Mouse (Mus musculus): Measurements from ENCODE around the gene Tent4a.

Gene Tent4a

GRCm38 (mm10) chr13:69545019-69545418 lies 10.6 kb upstream of the Tent4a start:
- no peak for DNase-seq (ENCODE audit: low spot score)

GRCm38 (mm10) chr13:69543595-69543994 lies 9.2 kb upstream of the Tent4a start:
- DNase-seq (ENCODE audit: low spot score), result no peak

GRCm38 (mm10) chr13:69542571-69543352 lies 8.3 kb upstream of the Tent4a start:
- no peak for DNase-seq (ENCODE audit: low spot score)

GRCm38 (mm10) chr13:69541776-69542175 lies 7.4 kb upstream of the Tent4a start:
- no peak for DNase-seq (ENCODE audit: low spot score)

- no peak for DNase-seq (ENCODE audit: low spot score)
Observed at GRCm38 (mm10) chr13:69541209-69541608, 6.8 kb upstream of the Tent4a start.

- DNase-seq (ENCODE audit: low spot score), result no peak
Observed at GRCm38 (mm10) chr13:69538327-69538726, 3.9 kb upstream of the Tent4a start.

GRCm38 (mm10) chr13:69537366-69537765 lies 2.9 kb upstream of the Tent4a start:
- DNase-seq (ENCODE audit: low spot score), result no peak

- DNase-seq (ENCODE audit: low spot score), result no peak
Observed at GRCm38 (mm10) chr13:69536021-69536420, 1.6 kb upstream of the Tent4a start.

GRCm38 (mm10) chr13:69534654-69535551 lies 486 bp upstream of the Tent4a start:
- peak; percentile 96 for DNase-seq (ENCODE audit: low spot score)

- peak; percentile 36 for DNase-seq (ENCODE audit: low spot score)
Observed at GRCm38 (mm10) chr13:69533405-69534333, 748 bp downstream of the Tent4a start, which contains the start of gene Nsun2. Nsun2 (plus strand) TSS chr13:69533746.

- DNase-seq (ENCODE audit: low spot score), result no peak
Observed at GRCm38 (mm10) chr13:69532893-69533404, 1.5 kb downstream of the Tent4a start.

GRCm38 (mm10) chr13:69532101-69532892 lies 2.1 kb downstream of the Tent4a start:
- no peak for DNase-seq (ENCODE audit: low spot score)

GRCm38 (mm10) chr13:69531431-69531830 lies 3.0 kb downstream of the Tent4a start:
- no peak for DNase-seq (ENCODE audit: low spot score)

- no peak for DNase-seq (ENCODE audit: low spot score)
Observed at GRCm38 (mm10) chr13:69530951-69531350, 3.5 kb downstream of the Tent4a start.

GRCm38 (mm10) chr13:69530156-69530555 lies 4.3 kb downstream of the Tent4a start:
- DNase-seq (ENCODE audit: low spot score), result no peak

- DNase-seq (ENCODE audit: low spot score), result no peak
Observed at GRCm38 (mm10) chr13:69528531-69528930, 5.9 kb downstream of the Tent4a start.

GRCm38 (mm10) chr13:69525867-69526266 lies 8.6 kb downstream of the Tent4a start:
- no peak for DNase-seq (ENCODE audit: low spot score)

- no peak for DNase-seq (ENCODE audit: low spot score)
Observed at GRCm38 (mm10) chr13:69524158-69524530, 10.3 kb downstream of the Tent4a start.

- no peak for DNase-seq (ENCODE audit: low spot score)
Observed at GRCm38 (mm10) chr13:69523444-69524157, 10.8 kb downstream of the Tent4a start.

- DNase-seq (ENCODE audit: low spot score), result no peak
Observed at GRCm38 (mm10) chr13:69522161-69522791, 12.1 kb downstream of the Tent4a start.
